Mouse (Mus musculus): Measurements from ENCODE around the gene Wnt6. TPM values are rescaled to one million over a fixed set of nuclear protein-coding genes. Genes with fewer than 3 reads are reported as not detected.

The Wnt6 gene
- 6.7 and 10.0 TPM in 2 replicates for polyA plus RNA-seq (2014; fragmentation: Nextera tagmentation; extraction: Ambion mirVana)

DNA sequence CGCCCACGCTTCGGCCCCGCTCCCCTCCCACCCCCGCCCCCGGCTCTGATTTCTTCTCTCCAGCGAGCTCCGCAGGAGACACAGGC is at the start of gene Wnt6:
TSS of gene Wnt6 (plus strand) at position 48 of the 86 bp plus-strand sequence.
- WGBS: no CpG with 5 or more reads among the region's 8 CpGs

DNA sequence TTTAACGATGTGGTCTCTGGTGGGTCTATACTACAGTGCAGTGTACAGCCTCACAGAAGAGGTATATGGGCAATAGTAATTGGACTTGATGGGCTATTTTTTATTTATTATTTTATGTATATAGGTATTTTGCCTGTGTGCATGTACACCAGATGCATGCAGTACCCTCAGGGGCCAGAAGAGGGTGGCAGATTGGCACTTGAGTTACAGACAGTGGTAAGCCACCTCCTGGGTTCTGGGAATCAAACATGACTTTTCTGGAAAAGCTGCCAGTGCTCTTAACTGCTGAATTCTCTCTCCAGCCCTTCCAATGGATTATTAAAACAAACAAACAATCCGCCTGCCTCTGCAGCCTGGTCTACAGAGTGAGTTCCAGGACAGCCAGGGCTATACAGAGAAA is 47.9 kb upstream of the Wnt6 start:
- H3K36me3 ChIP-seq (ENCODE audit: control insufficient read depth, insufficient read depth, low read length): no peaks in the 10 kb centered on the region
- ATAC-seq (ENCODE audit: low FRiP score): no peak
- H3K4me1 ChIP-seq (replicated peaks; ENCODE audit: control insufficient read depth, insufficient read depth, low read length): no peaks in the 10 kb centered on the region
- no peaks in the 10 kb centered on the region for H3K9me3 ChIP-seq (ENCODE audit: control insufficient read depth, low read length)
- no peak overlapping the region for H3K4me3 ChIP-seq (ENCODE audit: low read depth, low read length)
- WGBS: 82% methylated on average over 2 of the region's 2 CpGs
- DNase-seq (ENCODE audit: low spot score): peak; percentile 30
- H3K9ac ChIP-seq (ENCODE audit: low read depth, low read length): no peak overlapping the region
- H3K4me2 ChIP-seq (replicated peaks; ENCODE audit: low read depth, low read length): no peak overlapping the region
- no peak overlapping the region for H3K27ac ChIP-seq (ENCODE audit: low read depth, low read length)
- no peaks in the 10 kb centered on the region for H3K27me3 ChIP-seq (ENCODE audit: control insufficient read depth, insufficient read depth, low read length)

More for the DNA sequence above, at the start of gene Wnt6:
- Histone ChIP-seq H3K4me2 (replicated peaks; ENCODE audit: low read depth, low read length) (peak within 1 kb of the TSS; percentile 92), H3K4me3 (ENCODE audit: low read depth, low read length) (peak within 1 kb of the TSS; percentile 44), H3K9ac (ENCODE audit: low read depth, low read length) (peak within 1 kb of the TSS; percentile 44; the same call in 1 of the 2 replicates), H3K4me1 (replicated peaks; ENCODE audit: control insufficient read depth, insufficient read depth, low read length) (peaks cover 11% of the 10 kb centered on the region), H3K27ac (ENCODE audit: low read depth, low read length) (no peak within 1 kb of the TSS), H3K9me3 (ENCODE audit: control insufficient read depth, low read length) (no peaks in the 10 kb centered on the region), H3K36me3 (ENCODE audit: control insufficient read depth, insufficient read depth, low read length) (no peaks in the 10 kb centered on the region), H3K27me3 (ENCODE audit: control insufficient read depth, insufficient read depth, low read length) (peaks cover 68% of the 10 kb centered on the region)
- ATAC-seq (ENCODE audit: low FRiP score) (no peak), DNase-seq (ENCODE audit: low spot score) (no peak)

DNA sequence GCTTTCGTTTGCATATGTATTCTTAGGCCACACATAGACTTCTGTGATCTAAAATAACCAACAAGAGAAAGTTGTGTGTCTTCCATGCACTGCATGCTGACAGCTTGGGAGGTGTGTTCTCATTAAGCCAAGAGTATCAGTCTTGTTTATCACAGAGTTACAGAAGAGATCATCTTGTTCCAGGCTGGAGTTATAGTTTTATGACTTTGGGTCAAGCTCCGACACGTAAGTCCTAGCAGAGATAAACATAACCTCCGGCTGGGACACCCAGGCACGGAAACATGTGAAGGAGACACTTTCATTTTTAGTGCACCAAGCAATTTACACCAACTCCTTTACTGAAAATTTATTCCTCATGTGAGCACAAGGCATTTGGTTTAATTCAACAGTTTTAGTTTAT is 45.6 kb upstream of the Wnt6 start:
- no peak for ATAC-seq (ENCODE audit: low FRiP score)
- Histone ChIP-seq H3K27ac (ENCODE audit: low read depth, low read length) (no peak overlapping the region), H3K4me2 (replicated peaks; ENCODE audit: low read depth, low read length) (no peak overlapping the region), H3K4me3 (ENCODE audit: low read depth, low read length) (no peak overlapping the region), H3K9ac (ENCODE audit: low read depth, low read length) (no peak overlapping the region), H3K4me1 (replicated peaks; ENCODE audit: control insufficient read depth, insufficient read depth, low read length) (no peaks in the 10 kb centered on the region), H3K27me3 (ENCODE audit: control insufficient read depth, insufficient read depth, low read length) (no peaks in the 10 kb centered on the region), H3K9me3 (ENCODE audit: control insufficient read depth, low read length) (no peaks in the 10 kb centered on the region), H3K36me3 (ENCODE audit: control insufficient read depth, insufficient read depth, low read length) (no peaks in the 10 kb centered on the region)
- no peak for DNase-seq (ENCODE audit: low spot score)
- WGBS: 85% methylated on average over 5 of the region's 5 CpGs

DNA sequence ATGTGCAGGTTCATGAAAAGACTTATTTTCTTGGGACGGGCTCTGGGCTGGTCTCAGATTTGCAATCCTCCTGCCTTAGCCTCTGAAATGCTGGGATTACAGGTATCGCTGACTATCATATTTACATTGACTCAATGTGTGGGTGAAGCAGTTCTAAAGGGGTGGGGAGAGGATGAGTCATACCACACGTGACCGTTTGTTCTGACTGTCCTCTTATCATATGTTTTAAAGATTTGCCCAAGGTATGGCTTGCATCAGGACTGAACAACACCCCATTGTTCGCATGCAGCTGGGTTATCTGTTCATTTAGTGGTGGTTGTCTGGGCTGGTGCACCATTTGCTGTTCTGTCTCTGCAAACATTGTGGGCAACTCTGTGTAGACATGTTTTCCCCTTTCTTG is 45.0 kb upstream of the Wnt6 start:
- H3K9ac ChIP-seq (ENCODE audit: low read depth, low read length): no peak overlapping the region
- DNase-seq (ENCODE audit: low spot score) (no peak), ATAC-seq (ENCODE audit: low FRiP score) (no peak)
- H3K36me3 ChIP-seq (ENCODE audit: control insufficient read depth, insufficient read depth, low read length): no peaks in the 10 kb centered on the region
- H3K27me3 ChIP-seq (ENCODE audit: control insufficient read depth, insufficient read depth, low read length): no peaks in the 10 kb centered on the region
- H3K9me3 ChIP-seq (ENCODE audit: control insufficient read depth, low read length): no peaks in the 10 kb centered on the region
- 83% methylated on average over 5 of the region's 5 CpGs for WGBS
- H3K4me3 ChIP-seq (ENCODE audit: low read depth, low read length): no peak overlapping the region
- no peak overlapping the region for H3K4me2 ChIP-seq (replicated peaks; ENCODE audit: low read depth, low read length)
- no peaks in the 10 kb centered on the region for H3K4me1 ChIP-seq (replicated peaks; ENCODE audit: control insufficient read depth, insufficient read depth, low read length)
- no peak overlapping the region for H3K27ac ChIP-seq (ENCODE audit: low read depth, low read length)

DNA sequence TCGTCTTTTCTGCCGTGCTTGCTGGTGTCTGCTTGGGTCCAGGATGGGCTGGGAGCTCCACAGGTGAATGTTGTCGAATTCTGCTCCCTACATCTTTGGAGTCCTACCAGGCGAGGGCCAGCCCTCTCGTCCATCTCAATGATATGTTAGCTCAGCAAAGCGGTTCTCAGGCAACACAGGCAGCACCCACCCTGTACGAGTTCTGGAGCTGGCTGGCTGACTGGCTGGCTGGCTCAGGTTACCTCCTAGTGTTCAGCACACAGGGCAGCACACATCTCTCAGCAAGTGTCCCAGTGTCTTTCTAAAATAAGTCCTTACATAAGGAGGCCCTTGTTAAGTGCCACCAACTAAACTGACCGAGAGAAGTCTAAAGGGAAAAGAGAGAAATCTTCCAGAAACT is 43.2 kb upstream of the Wnt6 start:
- no peaks in the 10 kb centered on the region for H3K9me3 ChIP-seq (ENCODE audit: control insufficient read depth, low read length)
- no peak overlapping the region for H3K4me3 ChIP-seq (ENCODE audit: low read depth, low read length)
- no peak for DNase-seq (ENCODE audit: low spot score)
- H3K4me2 ChIP-seq (replicated peaks; ENCODE audit: low read depth, low read length): no peak overlapping the region
- ATAC-seq (ENCODE audit: low FRiP score): no peak
- no peak overlapping the region for H3K27ac ChIP-seq (ENCODE audit: low read depth, low read length)
- H3K27me3 ChIP-seq (ENCODE audit: control insufficient read depth, insufficient read depth, low read length): no peaks in the 10 kb centered on the region
- no peak overlapping the region for H3K9ac ChIP-seq (ENCODE audit: low read depth, low read length)
- H3K36me3 ChIP-seq (ENCODE audit: control insufficient read depth, insufficient read depth, low read length): no peaks in the 10 kb centered on the region
- no peaks in the 10 kb centered on the region for H3K4me1 ChIP-seq (replicated peaks; ENCODE audit: control insufficient read depth, insufficient read depth, low read length)
- 70% methylated on average over 8 of the region's 8 CpGs for WGBS

DNA sequence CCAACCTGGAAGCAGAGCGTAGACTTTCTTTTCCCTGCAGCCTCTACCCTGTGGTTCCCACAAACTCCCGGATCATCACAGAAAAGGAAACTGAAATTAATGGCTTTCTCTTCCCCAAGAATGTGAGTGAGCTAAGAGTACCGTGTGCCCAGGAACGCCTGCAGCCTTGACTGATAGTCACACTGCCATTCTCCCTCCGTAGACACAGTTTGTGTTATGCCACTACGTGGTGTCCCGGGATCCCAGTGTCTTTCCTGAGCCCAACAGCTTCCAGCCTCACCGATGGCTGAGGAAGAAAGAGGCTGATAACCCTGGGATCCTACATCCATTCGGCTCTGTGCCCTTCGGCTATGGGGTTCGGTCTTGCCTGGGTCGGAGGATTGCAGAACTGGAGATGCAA is 34.7 kb upstream of the Wnt6 start:
- H3K9ac ChIP-seq (ENCODE audit: low read depth, low read length): no peak overlapping the region
- H3K4me1 ChIP-seq (replicated peaks; ENCODE audit: control insufficient read depth, insufficient read depth, low read length): no peaks in the 10 kb centered on the region
- 87% methylated on average over 12 of the region's 12 CpGs for WGBS
- no peak overlapping the region for H3K27ac ChIP-seq (ENCODE audit: low read depth, low read length)
- H3K4me2 ChIP-seq (replicated peaks; ENCODE audit: low read depth, low read length): no peak overlapping the region
- H3K27me3 ChIP-seq (ENCODE audit: control insufficient read depth, insufficient read depth, low read length): no peaks in the 10 kb centered on the region
- no peak for DNase-seq (ENCODE audit: low spot score)
- no peak overlapping the region for H3K4me3 ChIP-seq (ENCODE audit: low read depth, low read length)
- no peak for ATAC-seq (ENCODE audit: low FRiP score)
- no peaks in the 10 kb centered on the region for H3K9me3 ChIP-seq (ENCODE audit: control insufficient read depth, low read length)
- no peaks in the 10 kb centered on the region for H3K36me3 ChIP-seq (ENCODE audit: control insufficient read depth, insufficient read depth, low read length)

DNA sequence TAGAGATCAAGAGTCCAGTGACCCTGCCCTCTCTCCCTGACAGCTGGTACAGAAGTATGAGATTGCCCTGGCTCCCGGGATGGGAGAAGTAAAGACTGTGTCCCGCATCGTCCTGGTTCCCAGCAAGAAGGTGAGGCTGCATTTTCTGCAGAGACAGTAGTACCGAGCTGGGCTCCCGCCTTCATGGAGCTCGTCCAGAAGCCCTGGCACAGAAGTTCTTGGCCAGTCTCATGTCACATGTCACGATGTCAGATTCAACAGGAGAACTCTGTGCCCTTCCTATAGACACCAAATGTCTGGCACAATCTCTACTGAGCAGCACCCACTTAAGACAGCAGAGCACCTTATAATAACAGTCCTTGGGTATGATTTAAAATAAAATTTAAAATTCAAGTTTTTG is 34.2 kb upstream of the Wnt6 start:
- Histone ChIP-seq H3K9ac (ENCODE audit: low read depth, low read length) (no peak overlapping the region), H3K4me3 (ENCODE audit: low read depth, low read length) (no peak overlapping the region), H3K27ac (ENCODE audit: low read depth, low read length) (no peak overlapping the region), H3K27me3 (ENCODE audit: control insufficient read depth, insufficient read depth, low read length) (no peaks in the 10 kb centered on the region), H3K4me2 (replicated peaks; ENCODE audit: low read depth, low read length) (no peak overlapping the region), H3K36me3 (ENCODE audit: control insufficient read depth, insufficient read depth, low read length) (no peaks in the 10 kb centered on the region), H3K9me3 (ENCODE audit: control insufficient read depth, low read length) (no peaks in the 10 kb centered on the region), H3K4me1 (replicated peaks; ENCODE audit: control insufficient read depth, insufficient read depth, low read length) (no peaks in the 10 kb centered on the region)
- DNase-seq (ENCODE audit: low spot score) (no peak), ATAC-seq (ENCODE audit: low FRiP score) (no peak)
- WGBS: 91% methylated on average over 7 of the region's 7 CpGs

DNA sequence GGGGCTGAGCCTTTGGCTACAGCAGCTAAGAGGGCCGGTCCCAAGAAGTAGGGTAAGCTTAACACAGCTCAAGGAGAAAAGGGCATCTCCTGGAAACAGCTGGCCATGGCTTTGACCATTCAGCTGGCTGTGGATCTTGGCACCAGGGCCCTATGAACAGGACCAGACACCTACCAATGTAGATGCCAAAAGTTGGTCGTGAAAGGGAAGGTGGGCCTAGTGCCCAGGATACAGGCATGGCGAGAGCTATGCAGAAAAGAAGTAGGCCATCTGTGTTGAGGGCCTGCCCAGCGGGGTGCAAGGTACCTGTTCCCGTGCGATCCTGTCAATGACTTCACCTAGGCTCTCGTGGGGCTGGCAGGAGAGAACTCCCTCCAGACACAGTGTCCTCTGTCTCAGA is 30.8 kb upstream of the Wnt6 start:
- Histone ChIP-seq H3K9me3 (ENCODE audit: control insufficient read depth, low read length) (no peaks in the 10 kb centered on the region), H3K36me3 (ENCODE audit: control insufficient read depth, insufficient read depth, low read length) (no peaks in the 10 kb centered on the region), H3K4me1 (replicated peaks; ENCODE audit: control insufficient read depth, insufficient read depth, low read length) (no peaks in the 10 kb centered on the region), H3K9ac (ENCODE audit: low read depth, low read length) (no peak overlapping the region), H3K27me3 (ENCODE audit: control insufficient read depth, insufficient read depth, low read length) (no peaks in the 10 kb centered on the region), H3K27ac (ENCODE audit: low read depth, low read length) (no peak overlapping the region), H3K4me2 (replicated peaks; ENCODE audit: low read depth, low read length) (no peak overlapping the region), H3K4me3 (ENCODE audit: low read depth, low read length) (no peak overlapping the region)
- ATAC-seq (ENCODE audit: low FRiP score): no peak
- no peak for DNase-seq (ENCODE audit: low spot score)
- 81% methylated on average over 7 of the region's 7 CpGs for WGBS

DNA sequence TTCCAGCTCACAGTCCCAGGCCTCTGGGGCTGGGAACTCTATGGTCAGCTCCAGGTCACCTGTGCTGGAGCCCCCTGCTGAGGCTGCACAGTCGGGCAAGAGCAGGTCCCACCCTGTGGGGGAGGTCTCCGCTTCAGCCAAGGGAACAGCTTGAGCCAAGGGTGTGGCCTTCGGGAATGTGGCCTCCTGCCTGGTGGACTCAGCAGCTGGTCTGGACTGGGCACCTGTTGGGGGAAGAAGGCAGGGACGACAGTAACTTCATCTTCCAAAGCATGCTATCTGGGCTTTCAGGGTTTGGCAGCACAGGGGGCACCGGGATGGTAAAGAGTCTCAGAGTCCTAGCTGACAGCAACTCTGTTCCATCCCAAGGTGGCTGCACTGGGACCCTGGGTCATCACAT is 24.4 kb upstream of the Wnt6 start:
- Histone ChIP-seq H3K27me3 (ENCODE audit: control insufficient read depth, insufficient read depth, low read length) (peaks cover 9% of the 10 kb centered on the region), H3K9me3 (ENCODE audit: control insufficient read depth, low read length) (no peaks in the 10 kb centered on the region), H3K27ac (ENCODE audit: low read depth, low read length) (no peak overlapping the region), H3K4me3 (ENCODE audit: low read depth, low read length) (no peak overlapping the region), H3K9ac (ENCODE audit: low read depth, low read length) (no peak overlapping the region), H3K4me1 (replicated peaks; ENCODE audit: control insufficient read depth, insufficient read depth, low read length) (no peaks in the 10 kb centered on the region), H3K4me2 (replicated peaks; ENCODE audit: low read depth, low read length) (no peak overlapping the region), H3K36me3 (ENCODE audit: control insufficient read depth, insufficient read depth, low read length) (no peaks in the 10 kb centered on the region)
- ATAC-seq (ENCODE audit: low FRiP score) (no peak), DNase-seq (ENCODE audit: low spot score) (no peak)
- WGBS: 81% methylated on average over 5 of the region's 5 CpGs

Data from hindbrain, embryonic 11.5 days (tissue).